Mouse (Mus musculus): ENCODE data around the gene Park7. TPM values are rescaled to one million over a fixed set of nuclear protein-coding genes. Genes with fewer than 3 reads are reported as not detected.

Park7 gene
- total RNA-seq (2014; rRNA removed): 126 and 135 TPM in 2 replicates
- 449 and 470 TPM in 2 replicates for polyA plus RNA-seq (2015; fragmentation: Nextera tagmentation; extraction: Ambion mirVana)

DNA sequence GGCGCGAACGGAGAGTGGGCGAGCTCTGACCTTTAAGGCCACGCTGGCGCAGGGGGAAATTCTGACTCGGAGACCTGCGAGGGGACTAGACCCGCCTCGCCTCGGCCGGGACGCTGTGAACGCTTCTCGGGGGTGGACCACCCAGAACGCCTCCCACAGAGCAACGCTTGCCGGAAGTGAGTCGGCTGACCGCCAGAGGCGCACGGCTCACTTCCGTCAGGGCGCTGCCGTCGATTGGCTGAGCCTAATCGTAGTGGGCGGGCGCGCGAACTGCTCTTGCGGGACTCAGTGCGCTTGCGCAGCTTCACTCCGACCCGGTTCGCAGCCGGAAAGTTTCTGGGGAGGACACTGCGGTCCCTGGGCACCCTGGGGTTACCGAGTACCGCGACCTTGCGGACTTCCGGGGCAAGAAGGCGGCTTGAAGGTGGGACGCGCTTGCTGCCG is at the start of gene Park7, which contains the start of gene Tnfrsf9:
Gene Park7, minus strand, starts transcription at position 148 of the 444 bp plus-strand sequence.
Gene Tnfrsf9, plus strand, starts transcription at position 273 of the 444 bp plus-strand sequence.
- Histone ChIP-seq H3K36me3 (ENCODE audit: insufficient read depth, low read length) (no peaks in the 10 kb centered on the region), H3K27me3 (ENCODE audit: insufficient read depth, low read length) (no peaks in the 10 kb centered on the region), H3K4me3 (ENCODE audit: low read length) (peak within 1 kb of the TSS; percentile 76), H3K9me3 (ENCODE audit: low read length) (no peaks in the 10 kb centered on the region), H3K9ac (replicated peaks; ENCODE audit: low read length) (peak within 1 kb of the TSS; percentile 66), H3K4me2 (ENCODE audit: low read depth, low read length) (peak within 1 kb of the TSS; percentile 63), H3K4me1 (ENCODE audit: insufficient read depth, low read length) (0 out of 2 replicates have a peak, but pooled peaks cover 8% of the 10 kb centered on the region), H3K27ac (peak within 1 kb of the TSS; percentile 84)
- ATAC-seq (peak; percentile 84), DNase-seq (ENCODE audit: low spot score) (peak; percentile 99)
- peak; percentile 86 for TF ChIP-seq CTCF (IDR thresholded peaks at IDR 0.05; ENCODE audit: low read depth)
- WGBS: 0% methylated on average over 48 of the region's 48 CpGs

GRCm38 (mm10) chr4:150963711-150964110 is 49.5 kb upstream of the Park7 start:
- H3K4me3 ChIP-seq (ENCODE audit: low read length): no peak overlapping the region
- H3K9ac ChIP-seq (replicated peaks; ENCODE audit: low read length): no peak overlapping the region
- no peak for DNase-seq (ENCODE audit: low spot score)
- TF ChIP-seq CTCF (IDR thresholded peaks at IDR 0.05; ENCODE audit: low read depth): no peak
- H3K27me3 ChIP-seq (ENCODE audit: insufficient read depth, low read length): no peaks in the 10 kb centered on the region
- H3K4me1 ChIP-seq (ENCODE audit: insufficient read depth, low read length): no peaks in the 10 kb centered on the region
- H3K36me3 ChIP-seq (ENCODE audit: insufficient read depth, low read length): no peaks in the 10 kb centered on the region
- no peaks in the 10 kb centered on the region for H3K9me3 ChIP-seq (ENCODE audit: low read length)
- ATAC-seq: no peak
- H3K27ac ChIP-seq: no peak overlapping the region
- 68% methylated on average over 2 of the region's 2 CpGs for WGBS
- H3K4me2 ChIP-seq (ENCODE audit: low read depth, low read length): no peak overlapping the region

GRCm38 (mm10) chr4:150962231-150962630 is 48.0 kb upstream of the Park7 start:
- TF ChIP-seq CTCF (IDR thresholded peaks at IDR 0.05; ENCODE audit: low read depth): no peak
- no peak overlapping the region for H3K4me3 ChIP-seq (ENCODE audit: low read length)
- ATAC-seq (no peak), DNase-seq (ENCODE audit: low spot score) (peak; percentile 29)
- WGBS: 53% methylated on average over 6 of the region's 6 CpGs
- no peaks in the 10 kb centered on the region for H3K36me3 ChIP-seq (ENCODE audit: insufficient read depth, low read length)
- H3K27ac ChIP-seq: no peak overlapping the region
- no peak overlapping the region for H3K4me2 ChIP-seq (ENCODE audit: low read depth, low read length)
- no peaks in the 10 kb centered on the region for H3K4me1 ChIP-seq (ENCODE audit: insufficient read depth, low read length)
- H3K27me3 ChIP-seq (ENCODE audit: insufficient read depth, low read length): no peaks in the 10 kb centered on the region
- H3K9me3 ChIP-seq (ENCODE audit: low read length): no peaks in the 10 kb centered on the region
- H3K9ac ChIP-seq (replicated peaks; ENCODE audit: low read length): no peak overlapping the region

GRCm38 (mm10) chr4:150958536-150958935 is 44.3 kb upstream of the Park7 start:
- DNase-seq (ENCODE audit: low spot score) (no peak), ATAC-seq (no peak)
- Histone ChIP-seq H3K4me2 (ENCODE audit: low read depth, low read length) (no peak overlapping the region), H3K9ac (replicated peaks; ENCODE audit: low read length) (no peak overlapping the region), H3K9me3 (ENCODE audit: low read length) (no peaks in the 10 kb centered on the region), H3K27me3 (ENCODE audit: insufficient read depth, low read length) (no peaks in the 10 kb centered on the region), H3K27ac (no peak overlapping the region), H3K4me3 (ENCODE audit: low read length) (no peak overlapping the region), H3K36me3 (ENCODE audit: insufficient read depth, low read length) (no peaks in the 10 kb centered on the region), H3K4me1 (ENCODE audit: insufficient read depth, low read length) (no peaks in the 10 kb centered on the region)
- TF ChIP-seq CTCF (IDR thresholded peaks at IDR 0.05; ENCODE audit: low read depth): no peak
- 85% methylated on average over 7 of the region's 7 CpGs for WGBS

DNA sequence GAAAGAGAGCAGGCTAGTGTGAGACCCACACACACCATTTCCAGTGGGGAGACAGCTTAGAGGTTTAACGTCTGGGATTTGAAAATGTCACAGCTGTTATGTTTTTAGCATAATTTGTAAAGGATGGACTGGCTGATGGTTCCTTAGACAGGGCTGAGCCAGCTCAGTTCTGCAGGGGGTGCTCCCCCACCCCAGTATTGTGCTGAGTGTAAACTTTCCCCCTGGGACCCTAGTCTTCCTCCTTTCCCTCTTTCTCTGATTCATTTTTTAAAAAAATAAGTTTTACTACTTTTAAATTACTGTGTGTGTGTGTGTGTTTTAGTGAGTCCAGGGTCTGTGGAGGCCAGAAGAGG is 42.8 kb upstream of the Park7 start:
- H3K4me3 ChIP-seq (ENCODE audit: low read length): no peak overlapping the region
- H3K27ac ChIP-seq: peak overlapping the region; percentile 15; the same call in 1 of the 2 replicates
- no peak overlapping the region for H3K4me2 ChIP-seq (ENCODE audit: low read depth, low read length)
- DNase-seq (ENCODE audit: low spot score): no peak
- no peaks in the 10 kb centered on the region for H3K27me3 ChIP-seq (ENCODE audit: insufficient read depth, low read length)
- TF ChIP-seq CTCF (IDR thresholded peaks at IDR 0.05; ENCODE audit: low read depth): no peak
- H3K9ac ChIP-seq (replicated peaks; ENCODE audit: low read length): no peak overlapping the region
- 48% methylated on average over 1 of the region's 1 CpGs for WGBS
- 0 out of 2 replicates have a peak, but pooled peaks have one; percentile 27 for ATAC-seq
- no peaks in the 10 kb centered on the region for H3K36me3 ChIP-seq (ENCODE audit: insufficient read depth, low read length)
- H3K9me3 ChIP-seq (ENCODE audit: low read length): no peaks in the 10 kb centered on the region
- H3K4me1 ChIP-seq (ENCODE audit: insufficient read depth, low read length): no peaks in the 10 kb centered on the region

DNA sequence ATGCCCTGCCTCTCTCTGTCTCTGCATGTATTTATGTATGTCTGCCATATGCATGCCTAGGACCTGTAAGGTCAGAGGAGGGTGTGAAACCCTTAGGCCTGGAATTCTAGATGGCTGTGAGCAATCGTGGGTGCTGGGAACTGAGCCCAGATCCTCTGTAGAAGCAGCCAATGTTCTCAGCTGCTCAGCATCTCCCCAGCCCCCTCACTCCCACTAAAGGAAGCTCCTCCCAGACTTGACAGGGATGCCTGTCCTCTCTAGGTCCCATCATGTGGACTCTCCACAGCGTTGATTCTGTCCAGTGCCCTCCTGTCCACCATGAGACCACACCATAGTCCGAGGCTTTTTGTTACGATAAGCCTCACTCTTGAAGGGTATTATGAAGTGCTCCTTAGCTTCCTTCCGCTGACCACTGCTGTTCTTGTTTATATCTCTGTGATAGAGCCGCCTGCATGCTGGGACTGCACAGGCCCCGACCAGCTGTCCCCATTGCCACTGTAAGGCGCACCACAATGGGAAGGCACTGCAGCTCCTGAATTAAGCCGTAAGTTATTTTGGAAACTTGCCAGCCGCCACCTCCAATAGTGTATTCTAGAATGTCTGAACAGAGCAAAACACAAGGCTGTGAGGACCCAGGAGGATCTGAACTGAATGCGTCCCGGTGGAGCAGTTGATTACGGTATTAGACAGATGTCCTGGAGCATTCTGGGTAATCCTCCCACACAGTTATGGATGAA is 42.3 kb upstream of the Park7 start:
- no peaks in the 10 kb centered on the region for H3K36me3 ChIP-seq (ENCODE audit: insufficient read depth, low read length)
- WGBS: 40% methylated on average over 13 of the region's 13 CpGs
- H3K4me2 ChIP-seq (ENCODE audit: low read depth, low read length): no peak overlapping the region
- TF ChIP-seq CTCF (IDR thresholded peaks at IDR 0.05; ENCODE audit: low read depth): no peak
- H3K9me3 ChIP-seq (ENCODE audit: low read length): no peaks in the 10 kb centered on the region
- H3K27ac ChIP-seq: peak overlapping the region; percentile 15; the same call in 1 of the 2 replicates
- no peak overlapping the region for H3K4me3 ChIP-seq (ENCODE audit: low read length)
- H3K27me3 ChIP-seq (ENCODE audit: insufficient read depth, low read length): no peaks in the 10 kb centered on the region
- DNase-seq (ENCODE audit: low spot score): peak; percentile 74
- H3K9ac ChIP-seq (replicated peaks; ENCODE audit: low read length): no peak overlapping the region
- peak; percentile 76 for ATAC-seq
- no peaks in the 10 kb centered on the region for H3K4me1 ChIP-seq (ENCODE audit: insufficient read depth, low read length)

GRCm38 (mm10) chr4:150950972-150951371 is 36.7 kb upstream of the Park7 start:
- no peak for ATAC-seq
- 84% methylated on average over 10 of the region's 10 CpGs for WGBS
- Histone ChIP-seq H3K9ac (replicated peaks; ENCODE audit: low read length) (no peak overlapping the region), H3K27ac (no peak overlapping the region), H3K4me1 (ENCODE audit: insufficient read depth, low read length) (no peaks in the 10 kb centered on the region), H3K27me3 (ENCODE audit: insufficient read depth, low read length) (no peaks in the 10 kb centered on the region), H3K9me3 (ENCODE audit: low read length) (no peaks in the 10 kb centered on the region), H3K4me2 (ENCODE audit: low read depth, low read length) (no peak overlapping the region), H3K4me3 (ENCODE audit: low read length) (no peak overlapping the region), H3K36me3 (ENCODE audit: insufficient read depth, low read length) (no peaks in the 10 kb centered on the region)
- DNase-seq (ENCODE audit: low spot score): no peak
- TF ChIP-seq CTCF (IDR thresholded peaks at IDR 0.05; ENCODE audit: low read depth): no peak

Measured in hindbrain, postnatal 0 days (tissue).